Mouse (Mus musculus) stomach, postnatal 0 days (tissue): ENCODE measurements around the gene Slco1a5. TPM values are rescaled to one million over a fixed set of nuclear protein-coding genes. Genes with fewer than 3 reads are reported as not detected.

Experiments used
- ATAC-seq: fragments of 200-750 bp; cut with Nextera tagmentation; 2 replicates; pipeline ENCODE4 v1.8.0; 2017; ENCODE audit not compliant: low FRiP score, low TSS enrichment
- DNase-seq: peaks from one replicate; pipeline ENCODE4 v3.0.0-alpha.2; 2016; ENCODE audit warnings: low spot score
- H3K27ac ChIP-seq: fragments of 300-500 bp; sonication (generic); replicated peaks from 2 replicates; pipeline ENCODE4 v1.5.1; 2014; ENCODE audit warnings: mild to moderate bottlenecking, control low read depth
- H3K27me3 ChIP-seq: fragments of 300-500 bp; sonication (generic); 2 replicates; pipeline ENCODE4 v1.6.1; 2014; ENCODE audit warnings: low read length; ENCODE audit not compliant: control insufficient read depth, insufficient read depth
- H3K36me3 ChIP-seq: fragments of 300-500 bp; sonication (generic); 2 replicates; pipeline ENCODE4 v1.6.1; 2014; ENCODE audit warnings: low read length, mixed read lengths; ENCODE audit not compliant: control insufficient read depth, insufficient read depth
- H3K4me1 ChIP-seq: fragments of 300-500 bp; sonication (generic); replicated peaks from 2 replicates; pipeline ENCODE4 v1.6.1; 2014; ENCODE audit warnings: antibody characterized with exemption; ENCODE audit not compliant: control insufficient read depth, insufficient read depth
- H3K4me2 ChIP-seq: fragments of 300-500 bp; sonication (generic); replicated peaks from 2 replicates; pipeline ENCODE4 v1.6.1; 2014; ENCODE audit warnings: low read depth, mild to moderate bottlenecking, control low read depth, moderate library complexity
- H3K4me3 ChIP-seq: fragments of 300-500 bp; sonication (generic); 2 replicates; pipeline ENCODE4 v1.5.1; 2014; ENCODE audit warnings: low read depth, low read length, control low read depth
- H3K9ac ChIP-seq: fragments of 300-500 bp; sonication (generic); 2 replicates; pipeline ENCODE4 v1.6.1; 2014; ENCODE audit warnings: mild to moderate bottlenecking, low read length, control low read depth, mixed read lengths
- H3K9me3 ChIP-seq: fragments of 300-500 bp; sonication (generic); 2 replicates; pipeline ENCODE4 v1.6.1; 2016; ENCODE audit warnings: low read length; ENCODE audit not compliant: control insufficient read depth
- CTCF ChIP-seq: IDR thresholded peaks from 2 replicates; pipeline ENCODE4 v1.5.1; 2016; ENCODE audit warnings: antibody characterized with exemption, low read depth, mild to moderate bottlenecking, moderate library complexity
- EP300 ChIP-seq: optimal IDR thresholded peaks from 2 replicates; pipeline ENCODE3; 2016; ENCODE audit warnings: antibody characterized with exemption
- WGBS: fragments of 180-500 bp; shearing (Covaris S2); extraction: QIAGEN DNeasy Blood & Tissue Kit; methylation state at CpG from one replicate; pipeline ENCODE4 v1.1.7; 2014; 5-methylcytosine and 5-hydroxymethylcytosine counted together
- polyA plus RNA-seq: library from polyadenylated mRNA; unstranded; fragments of >200 nt; fragmentation: Nextera tagmentation; extraction: Ambion mirVana; gene quantifications from 2 replicates; pipeline ENCODE4 v1.2.1, GENCODE M21; 2015

Gene Slco1a5
- polyA plus RNA-seq, 1 experiment from 2014 or later, result 1.6 TPM

GRCm38 (mm10) chr6:142245065-142245464 is 77.7 kb downstream of the Slco1a5 start:
- Histone ChIP-seq H3K27me3 (no peaks in the 10 kb centered on the region), H3K4me1 (no peaks in the 10 kb centered on the region), H3K4me2 (no peak overlapping the region), H3K36me3 (no peaks in the 10 kb centered on the region), H3K9ac (no peak overlapping the region), H3K27ac (no peak overlapping the region), H3K4me3 (no peak overlapping the region), H3K9me3 (no peaks in the 10 kb centered on the region)
- WGBS, result 89% methylated on average over 5 of the region's 5 CpGs
- DNase-seq (no peak), ATAC-seq (no peak)
- TF ChIP-seq CTCF (no peak), EP300 (no peak)

- H3K27me3 ChIP-seq, result no peaks in the 10 kb centered on the region
- no peak overlapping the region for H3K4me3 ChIP-seq
- H3K9me3 ChIP-seq, result no peaks in the 10 kb centered on the region
- TF ChIP-seq EP300 (no peak), CTCF (no peak)
- no peak overlapping the region for H3K27ac ChIP-seq
- H3K36me3 ChIP-seq, result no peaks in the 10 kb centered on the region
- no peak overlapping the region for H3K4me2 ChIP-seq
- H3K4me1 ChIP-seq, result no peaks in the 10 kb centered on the region
- ATAC-seq, result no peak
- DNase-seq, result no peak
- WGBS, result 63% methylated on average over 1 of the region's 1 CpGs
- H3K9ac ChIP-seq, result no peak overlapping the region
These were observed 83.3 kb downstream of the Slco1a5 start for GRCm38 (mm10) chr6:142239468-142239867.

GRCm38 (mm10) chr6:142220138-142220537 is 102.6 kb downstream of the Slco1a5 start:
- Histone ChIP-seq H3K27me3 (no peaks in the 10 kb centered on the region), H3K27ac (no peak overlapping the region), H3K9me3 (no peaks in the 10 kb centered on the region), H3K4me3 (no peak overlapping the region), H3K4me1 (no peaks in the 10 kb centered on the region), H3K36me3 (no peaks in the 10 kb centered on the region), H3K9ac (no peak overlapping the region), H3K4me2 (no peak overlapping the region)
- TF ChIP-seq CTCF (no peak), EP300 (no peak)
- no peak for DNase-seq
- ATAC-seq, result no peak

GRCm38 (mm10) chr6:142211821-142212220 is 111.0 kb downstream of the Slco1a5 start:
- Histone ChIP-seq H3K9ac (no peak overlapping the region), H3K4me1 (no peaks in the 10 kb centered on the region), H3K4me2 (no peak overlapping the region), H3K9me3 (no peaks in the 10 kb centered on the region), H3K36me3 (no peaks in the 10 kb centered on the region), H3K27me3 (no peaks in the 10 kb centered on the region), H3K4me3 (no peak overlapping the region), H3K27ac (no peak overlapping the region)
- no peak for TF ChIP-seq CTCF
- TF ChIP-seq EP300, result no peak
- DNase-seq, result no peak
- ATAC-seq, result no peak

GRCm38 (mm10) chr6:142209749-142210148 is 113.0 kb downstream of the Slco1a5 start:
- Histone ChIP-seq H3K9me3 (no peaks in the 10 kb centered on the region), H3K27me3 (no peaks in the 10 kb centered on the region), H3K4me3 (no peak overlapping the region), H3K9ac (no peak overlapping the region), H3K4me2 (no peak overlapping the region), H3K27ac (no peak overlapping the region), H3K4me1 (no peaks in the 10 kb centered on the region), H3K36me3 (no peaks in the 10 kb centered on the region)
- TF ChIP-seq CTCF (no peak), EP300 (no peak)
- DNase-seq (no peak), ATAC-seq (no peak)

GRCm38 (mm10) chr6:142208421-142208820 is 114.4 kb downstream of the Slco1a5 start, which contains the start of gene Slco1a6:
Gene Slco1a6 (minus strand): TSS chr6:142208521.
- Histone ChIP-seq H3K4me1 (no peaks in the 10 kb centered on the region), H3K27ac (no peak within 1 kb of the TSS), H3K27me3 (no peaks in the 10 kb centered on the region), H3K4me2 (no peak within 1 kb of the TSS), H3K9ac (no peak within 1 kb of the TSS), H3K36me3 (no peaks in the 10 kb centered on the region), H3K9me3 (no peaks in the 10 kb centered on the region), H3K4me3 (no peak within 1 kb of the TSS)
- 86% methylated on average over 4 of the region's 4 CpGs for WGBS
- TF ChIP-seq CTCF (no peak), EP300 (no peak)
- ATAC-seq, result no peak
- DNase-seq, result no peak

- no peaks in the 10 kb centered on the region for H3K36me3 ChIP-seq
- no peak for DNase-seq
- no peak overlapping the region for H3K4me2 ChIP-seq
- no peaks in the 10 kb centered on the region for H3K27me3 ChIP-seq
- no peak overlapping the region for H3K4me3 ChIP-seq
- H3K9ac ChIP-seq, result no peak overlapping the region
- TF ChIP-seq EP300 (no peak), CTCF (no peak)
- no peaks in the 10 kb centered on the region for H3K4me1 ChIP-seq
- ATAC-seq, result no peak
- no peak overlapping the region for H3K27ac ChIP-seq
- H3K9me3 ChIP-seq, result no peaks in the 10 kb centered on the region
These were observed 122.3 kb downstream of the Slco1a5 start for GRCm38 (mm10) chr6:142200524-142200923.
